8 mouse cellular contexts compared by ENCODE assay signal in the genomic region with DNA sequence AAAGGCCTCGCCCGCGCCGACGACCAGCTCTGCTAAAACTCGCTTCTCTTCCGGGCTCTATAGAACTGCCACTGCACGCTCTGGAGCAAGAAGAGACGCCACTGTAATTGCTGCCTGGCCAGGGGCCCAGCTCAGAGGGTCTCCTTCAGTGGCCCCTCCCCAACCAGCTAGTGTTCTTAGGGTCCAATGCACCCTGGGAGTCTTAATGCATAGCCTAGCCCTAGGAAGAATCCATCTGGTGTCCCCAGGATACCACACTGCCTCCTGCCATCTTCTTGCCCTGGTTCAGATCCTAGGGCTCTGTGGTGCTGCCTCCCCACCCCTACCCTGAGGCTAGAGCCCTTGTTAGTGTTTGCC. TPM values are rescaled to one million over a fixed set of nuclear protein-coding genes. Genes with fewer than 3 reads are reported as not detected.
DNase-seq lines count a peak whose midpoint lies in the region; ATAC-seq and TF ChIP-seq lines count a peak whose summit lies in the region.

No protein-coding gene starts in this region.

- no peaks in the 10 kb centered on the region for H3K27me3 ChIP-seq in thymus, adult 2 months (ENCODE audit: control insufficient read depth, insufficient read depth, low read length)
- H3K27me3 ChIP-seq in limb, embryonic 15.5 days, result no peaks in the 10 kb centered on the region
- no peaks in the 10 kb centered on the region for H3K27me3 ChIP-seq in small intestine, adult 2 months (ENCODE audit: control insufficient read depth, insufficient read depth, low read length)

- H3K4me1 ChIP-seq in thymus, adult 2 months (replicated peaks; ENCODE audit: control insufficient read depth, insufficient read depth, low read length), result peaks cover 9% of the 10 kb centered on the region
- H3K4me1 ChIP-seq in limb, embryonic 15.5 days, result peaks cover 13% of the 10 kb centered on the region
- H3K4me1 ChIP-seq in small intestine, adult 2 months (ENCODE audit: control insufficient read depth, insufficient read depth, insufficient read length, low read length), result peaks cover 9% of the 10 kb centered on the region

- H3K4me3 ChIP-seq in thymus, adult 2 months (ENCODE audit: control insufficient read depth, insufficient read depth, low read length), result peak overlapping the region; percentile 65
- H3K4me3 ChIP-seq in limb, embryonic 15.5 days, result peak overlapping the region; percentile 50
- peak overlapping the region; percentile 67 for H3K4me3 ChIP-seq in small intestine, adult 2 months (ENCODE audit: low read depth, low read length)

- WGBS in thymus, adult 2 months, result 15% methylated on average over 9 of the region's 9 CpGs
- 4% methylated on average over 9 of the region's 9 CpGs for WGBS in limb, embryonic 15.5 days
- 3% methylated on average over 9 of the region's 9 CpGs for WGBS in small intestine, adult 2 months

- H3K36me3 ChIP-seq in thymus, adult 2 months (ENCODE audit: control insufficient read depth, insufficient read depth, low read length), result peaks cover 3% of the 10 kb centered on the region
- H3K36me3 ChIP-seq in limb, embryonic 15.5 days, result peaks cover 28% of the 10 kb centered on the region
- H3K36me3 ChIP-seq in small intestine, adult 2 months (ENCODE audit: control insufficient read depth, insufficient read depth, low read length), result peaks cover 52% of the 10 kb centered on the region

- TF ChIP-seq POLR2A in thymus, adult 2 months (IDR thresholded peaks at IDR 0.05; ENCODE audit: control insufficient read depth, extremely low read depth, insufficient read depth, low read length, poor library complexity), result no peak
- no peak for TF ChIP-seq POLR2A in small intestine, adult 2 months (IDR thresholded peaks at IDR 0.05; ENCODE audit: low read depth, low read length)

- ATAC-seq in granulocyte monocyte progenitor cell, adult 5-6 weeks (replicated peaks; ENCODE audit: poor library complexity, severe bottlenecking), result peak; percentile 16
- 0 out of 2 replicates have a peak, but pooled peaks have one; percentile 30 for ATAC-seq in limb, embryonic 15.5 days (ENCODE audit: insufficient number of reproducible peaks, low FRiP score, low TSS enrichment, low read depth)

- H3K4me2 ChIP-seq in limb, embryonic 15.5 days, result peak overlapping the region; percentile 84

- DNase-seq in thymus, adult 2 months, result no peak
- DNase-seq in thymus, postnatal 14 days, result no peak
- DNase-seq in cerebellum, postnatal 4 days (ENCODE audit: low spot score in 2 of 2), result no peak
- no peak for DNase-seq in right cerebral cortex, postnatal 4 days
- no peak for DNase-seq in c-Kit-positive CD71-positive TER-119-positive erythroid progenitor cells, embryonic 14.5 days (ENCODE audit: low spot score)

- H3K9ac ChIP-seq in limb, embryonic 15.5 days, result peak overlapping the region; percentile 39

- H3K27ac ChIP-seq in thymus, adult 2 months (ENCODE audit: control insufficient read depth, insufficient read depth, low read length), result no peak overlapping the region
- H3K27ac ChIP-seq in limb, embryonic 15.5 days, result peak overlapping the region; percentile 22; the same call in 1 of the 2 replicates
- no peak overlapping the region for H3K27ac ChIP-seq in small intestine, adult 2 months (ENCODE audit: insufficient read depth, low read depth, low read length)

- H3K9me3 ChIP-seq in limb, embryonic 15.5 days, result no peaks in the 10 kb centered on the region

- no peak for TF ChIP-seq CTCF in thymus, adult 2 months (IDR thresholded peaks at IDR 0.05; ENCODE audit: borderline replicate concordance, control insufficient read depth, extremely low read depth, insufficient read depth, low read length, poor library complexity)
- TF ChIP-seq CTCF in small intestine, adult 2 months (IDR thresholded peaks at IDR 0.05; ENCODE audit: extremely low read depth, insufficient read length, insufficient replicate concordance, low read depth, low read length), result no peak

RNA-seq across cellular contexts. Expression of a gene that starts 41.5 kb away (rescaled TPM):
- polyA plus RNA-seq in thymus, adult 2 months (2012; rRNA removed), result 36.1 and 45.6 TPM in 2 replicates
- total RNA-seq in granulocyte monocyte progenitor cell, adult 5-6 weeks (2014; fragmentation: Nextera tagmentation), result 13.2 and 26.9 TPM in 2 replicates
- 28.4 and 35.5 TPM in 2 replicates for total RNA-seq in granulocyte monocyte progenitor cell, adult 5-6 weeks (2017)
- 79.0 and 82.2 TPM in 2 replicates for polyA plus RNA-seq in limb, embryonic 15.5 days (2015; fragmentation: Nextera tagmentation; extraction: Ambion mirVana)
- 18.2 and 45.1 TPM in 2 replicates for polyA plus RNA-seq in small intestine, adult 2 months (2012; rRNA removed)

RNA-seq across cellular contexts. Expression of a gene that starts 45.8 kb away (rescaled TPM):
- 0.20 and 0.27 TPM in 2 replicates for polyA plus RNA-seq in thymus, adult 2 months (2012; rRNA removed)
- not detected in 2 replicates for total RNA-seq in granulocyte monocyte progenitor cell, adult 5-6 weeks (2014; fragmentation: Nextera tagmentation)
- not detected in 2 replicates for total RNA-seq in granulocyte monocyte progenitor cell, adult 5-6 weeks (2017)
- polyA plus RNA-seq in limb, embryonic 15.5 days (2015; fragmentation: Nextera tagmentation; extraction: Ambion mirVana), result 0.04 and 0.21 TPM in 2 replicates
- polyA plus RNA-seq in small intestine, adult 2 months (2012; rRNA removed), result 93.4 and 151 TPM in 2 replicates

Comparison
In these comparisons a context has a peak if more than half of its experiments do, and no peak if none do; other contexts are left out.
1. RNA of a gene that starts 45.8 kb away (polyA plus RNA-seq): 93.4 to 151 TPM in small intestine, adult 2 months; 0.20 to 0.27 TPM in thymus, adult 2 months and 0.04 to 0.21 TPM in limb, embryonic 15.5 days; every median in the first group is over 10 times any median in the second.
2. Peak in every context shown above with its lines, with median percentiles within 50 percentile points of each other: H3K4me3 ChIP-seq.